Mouse (Mus musculus) lung, postnatal 0 days (tissue): ENCODE results near the gene Cpm. TPM values are rescaled to one million over a fixed set of nuclear protein-coding genes. Genes with fewer than 3 reads are reported as not detected.

Experiments used
- ATAC-seq: fragments of 200-750 bp; cut with Nextera tagmentation; 2 replicates; pipeline ENCODE4 v1.8.0; 2017; ENCODE audit warnings: moderate library complexity
- DNase-seq: peaks from one replicate; pipeline ENCODE4 v3.0.0-alpha.2; 2016; ENCODE audit warnings: low spot score
- H3K27ac ChIP-seq: fragments of 300-500 bp; sonication (generic); 2 replicates; pipeline ENCODE4 v1.5.1; 2014; ENCODE audit warnings: antibody characterized with exemption, mild to moderate bottlenecking, low read length, mixed read lengths
- H3K27me3 ChIP-seq: fragments of 300-500 bp; sonication (generic); replicated peaks from 2 replicates; pipeline ENCODE4 v1.6.1; 2014; ENCODE audit warnings: low read length, mixed read lengths; ENCODE audit not compliant: insufficient read depth
- H3K36me3 ChIP-seq: fragments of 300-500 bp; sonication (generic); 2 replicates; pipeline ENCODE4 v1.6.1; 2014; ENCODE audit warnings: low read length, mixed read lengths; ENCODE audit not compliant: insufficient read depth
- H3K4me1 ChIP-seq: fragments of 300-500 bp; sonication (generic); 2 replicates; pipeline ENCODE4 v1.6.1; 2014; ENCODE audit warnings: antibody characterized with exemption, low read depth, low read length, mixed read lengths; ENCODE audit not compliant: insufficient read depth
- H3K4me2 ChIP-seq: fragments of 300-500 bp; sonication (generic); replicated peaks from 2 replicates; pipeline ENCODE4 v1.6.1; 2014; ENCODE audit warnings: low read depth, mild to moderate bottlenecking, low read length, moderate library complexity, mixed read lengths
- H3K4me3 ChIP-seq: fragments of 300-500 bp; sonication (generic); 2 replicates; pipeline ENCODE4 v1.5.1; 2014; ENCODE audit warnings: low read depth, low read length
- H3K9ac ChIP-seq: fragments of 300-500 bp; sonication (generic); replicated peaks from 2 replicates; pipeline ENCODE4 v1.6.1; 2014; ENCODE audit warnings: low read depth, mild to moderate bottlenecking
- H3K9me3 ChIP-seq: fragments of 300-500 bp; sonication (generic); 2 replicates; pipeline ENCODE4 v1.6.1; 2016; ENCODE audit warnings: low read length, mixed read lengths
- CTCF ChIP-seq: IDR thresholded peaks from 2 replicates; pipeline ENCODE4 v1.5.1; 2016; ENCODE audit warnings: antibody characterized with exemption, mild to moderate bottlenecking
- EP300 ChIP-seq: IDR thresholded peaks from 2 replicates; pipeline ENCODE4 v1.6.1; 2016; ENCODE audit warnings: antibody characterized with exemption, mild to moderate bottlenecking, control low read depth
- WGBS: fragments of 180-500 bp; shearing (Covaris S2); extraction: QIAGEN DNeasy Blood & Tissue Kit; methylation state at CpG from one replicate; pipeline ENCODE4 v1.1.7; 2014; 5-methylcytosine and 5-hydroxymethylcytosine counted together
- polyA plus RNA-seq: library from polyadenylated mRNA; unstranded; fragments of >200 nt; fragmentation: Nextera tagmentation; extraction: Ambion mirVana; gene quantifications from 2 replicates; pipeline ENCODE4 v1.2.1, GENCODE M21; 2015

The Cpm gene
- polyA plus RNA-seq, 1 experiment from 2014 or later, result 250 TPM

GRCm38 (mm10) chr10:117635823-117636589 is 6.7 kb downstream of the Cpm start:
- WGBS, result 87% methylated on average over 3 of the region's 3 CpGs
- no peak overlapping the region for H3K4me2 ChIP-seq
- H3K4me3 ChIP-seq, result no peak overlapping the region
- ATAC-seq (no peak), DNase-seq (no peak)
- H3K36me3 ChIP-seq, result no peaks in the 10 kb centered on the region
- no peak overlapping the region for H3K27ac ChIP-seq
- no peak overlapping the region for H3K9ac ChIP-seq
- no peaks in the 10 kb centered on the region for H3K9me3 ChIP-seq
- H3K4me1 ChIP-seq, result no peaks in the 10 kb centered on the region
- peak; percentile 14; the same call in 1 of the 2 replicates for TF ChIP-seq CTCF
- TF ChIP-seq EP300, result no peak
- H3K27me3 ChIP-seq, result no peaks in the 10 kb centered on the region

DNA sequence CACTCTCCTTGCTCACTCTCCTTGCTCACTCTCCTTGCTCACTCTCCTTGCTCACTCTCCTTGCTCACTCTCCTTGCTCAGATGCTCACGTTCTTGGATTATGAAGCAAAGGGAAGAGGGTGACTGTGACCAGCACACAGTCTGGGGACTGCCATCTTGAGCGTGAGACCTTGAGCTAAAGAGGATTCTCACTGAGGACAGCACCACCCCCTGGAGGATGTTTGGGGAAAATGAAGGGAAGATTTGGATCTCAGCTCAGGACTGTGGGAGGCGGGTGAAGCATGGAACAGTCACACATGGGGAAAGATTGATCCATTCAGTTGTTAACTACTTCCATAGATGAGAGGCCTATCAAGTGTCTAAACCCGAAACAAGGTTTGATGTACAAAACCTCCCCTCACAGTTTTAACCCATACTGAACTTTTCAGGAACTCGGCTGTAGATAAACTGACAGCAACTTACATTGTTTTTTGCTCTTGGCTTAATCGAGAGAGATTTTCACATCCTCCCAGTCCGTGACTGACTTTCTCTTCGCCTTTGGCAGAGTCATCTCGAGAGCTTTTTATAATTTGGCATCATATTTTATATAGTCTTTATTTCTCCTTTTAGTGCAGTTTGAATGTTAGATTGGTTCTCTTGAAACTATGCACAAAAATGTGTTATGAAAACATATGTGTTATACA is 7.9 kb downstream of the Cpm start:
- 72% methylated on average over 9 of the region's 9 CpGs for WGBS
- no peaks in the 10 kb centered on the region for H3K36me3 ChIP-seq
- no peak overlapping the region for H3K27ac ChIP-seq
- no peaks in the 10 kb centered on the region for H3K27me3 ChIP-seq
- TF ChIP-seq CTCF, result peak; percentile 70
- no peak for TF ChIP-seq EP300
- ATAC-seq (no peak), DNase-seq (no peak)
- H3K9me3 ChIP-seq, result no peaks in the 10 kb centered on the region
- H3K9ac ChIP-seq, result no peak overlapping the region
- no peak overlapping the region for H3K4me3 ChIP-seq
- H3K4me2 ChIP-seq, result no peak overlapping the region
- H3K4me1 ChIP-seq, result no peaks in the 10 kb centered on the region

GRCm38 (mm10) chr10:117637745-117638577 is 8.7 kb downstream of the Cpm start:
- Histone ChIP-seq H3K9ac (no peak overlapping the region), H3K27ac (no peak overlapping the region), H3K4me1 (no peaks in the 10 kb centered on the region), H3K4me3 (no peak overlapping the region), H3K27me3 (no peaks in the 10 kb centered on the region), H3K9me3 (no peaks in the 10 kb centered on the region), H3K36me3 (no peaks in the 10 kb centered on the region), H3K4me2 (no peak overlapping the region)
- ATAC-seq (no peak), DNase-seq (no peak)
- no peak for TF ChIP-seq EP300
- TF ChIP-seq CTCF, result no peak
- 74% methylated on average over 9 of the region's 9 CpGs for WGBS

DNA sequence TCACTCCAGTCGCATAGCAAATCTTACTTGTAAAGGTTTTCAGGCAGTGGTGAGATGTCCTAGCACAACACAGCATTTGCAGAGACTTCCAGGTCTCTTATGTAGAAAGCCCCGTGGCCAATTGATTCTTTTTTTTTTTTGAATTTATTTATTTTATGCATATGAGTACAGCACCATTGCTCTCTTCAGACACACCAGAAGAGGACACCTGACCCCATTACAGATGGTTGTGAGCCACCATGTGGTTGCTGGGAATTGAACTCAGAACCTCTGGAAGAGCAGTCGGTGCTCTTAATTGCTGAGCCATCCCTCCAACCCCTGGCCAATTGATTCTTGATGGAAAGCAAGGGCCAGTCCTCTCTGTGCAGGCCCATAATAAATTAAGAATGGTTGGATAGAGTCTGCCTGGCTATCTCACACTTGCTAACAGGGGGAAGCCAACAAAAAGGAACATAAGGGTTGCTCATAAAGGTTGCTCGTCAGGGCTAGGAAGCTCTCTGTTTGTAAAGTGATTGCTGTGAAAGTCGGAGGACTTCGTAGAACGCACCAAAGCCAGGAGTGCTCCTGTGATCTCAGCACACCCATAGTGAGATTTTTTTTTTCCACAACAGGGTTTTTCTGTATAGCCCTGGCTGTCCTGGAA is 9.4 kb downstream of the Cpm start:
- 82% methylated on average over 7 of the region's 7 CpGs for WGBS
- H3K27me3 ChIP-seq, result no peaks in the 10 kb centered on the region
- no peaks in the 10 kb centered on the region for H3K36me3 ChIP-seq
- H3K4me1 ChIP-seq, result peaks cover 5% of the 10 kb centered on the region; the same call in 1 of the 2 replicates
- H3K9ac ChIP-seq, result no peak overlapping the region
- H3K9me3 ChIP-seq, result no peaks in the 10 kb centered on the region
- no peak overlapping the region for H3K4me2 ChIP-seq
- no peak overlapping the region for H3K4me3 ChIP-seq
- no peak for TF ChIP-seq CTCF
- no peak for TF ChIP-seq EP300
- ATAC-seq (no peak), DNase-seq (no peak)
- H3K27ac ChIP-seq, result no peak overlapping the region

GRCm38 (mm10) chr10:117639221-117639599 is 9.9 kb downstream of the Cpm start:
- H3K4me3 ChIP-seq, result no peak overlapping the region
- H3K9me3 ChIP-seq, result no peaks in the 10 kb centered on the region
- no peak for ATAC-seq
- no peak overlapping the region for H3K27ac ChIP-seq
- H3K27me3 ChIP-seq, result no peaks in the 10 kb centered on the region
- H3K4me1 ChIP-seq, result peaks cover 5% of the 10 kb centered on the region; the same call in 1 of the 2 replicates
- no peak overlapping the region for H3K4me2 ChIP-seq
- no peak overlapping the region for H3K9ac ChIP-seq
- DNase-seq, result no peak
- 88% methylated on average over 8 of the region's 8 CpGs for WGBS
- TF ChIP-seq EP300, result no peak
- no peak for TF ChIP-seq CTCF
- H3K36me3 ChIP-seq, result no peaks in the 10 kb centered on the region
